Mouse (Mus musculus): ENCODE measurements around the gene Ccdc102a.

Gene Ccdc102a

DNA sequence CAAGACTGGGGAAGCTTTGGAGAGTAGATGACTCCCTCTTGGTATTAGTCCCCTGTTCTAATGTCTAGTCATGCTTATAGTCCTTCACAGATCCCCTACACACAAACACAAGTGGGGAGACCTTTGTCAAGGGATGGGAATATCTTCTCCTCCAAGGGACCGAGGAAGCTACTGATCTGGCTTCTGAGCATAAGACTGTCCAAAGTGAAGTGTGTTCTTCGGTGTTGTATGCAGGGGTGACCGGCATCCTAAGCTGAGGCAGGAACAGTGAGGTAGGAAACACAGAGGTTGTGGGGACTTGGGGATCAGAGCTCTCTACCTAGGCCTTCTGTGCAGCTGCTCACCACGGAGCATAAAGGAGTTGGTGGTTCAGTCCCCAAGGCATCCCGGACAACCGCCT, 4.3 kb upstream of the Ccdc102a start:
- DNase-seq (ENCODE audit: extremely low spot score, low spot score): no peak

DNA sequence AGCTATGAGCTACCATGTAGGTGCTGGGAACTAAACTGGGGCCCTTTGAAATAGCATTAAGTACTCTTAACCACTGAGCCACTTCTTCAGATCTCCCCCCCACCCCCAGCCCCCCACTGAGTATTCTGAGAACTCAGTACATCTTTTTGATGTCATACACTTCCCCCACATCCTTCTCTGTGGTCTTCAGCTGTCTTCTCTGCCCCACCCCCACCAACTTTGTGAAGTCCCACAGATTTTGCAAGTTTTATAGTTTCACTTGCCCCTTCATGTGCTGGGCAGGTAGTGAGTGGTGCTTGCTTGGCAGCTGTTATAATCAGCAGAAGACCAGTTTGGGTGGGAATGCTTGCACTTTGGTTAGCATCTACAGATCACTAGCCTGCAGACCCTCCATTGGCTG, 1.4 kb upstream of the Ccdc102a start:
- DNase-seq (ENCODE audit: extremely low spot score, low spot score): no peak

DNA sequence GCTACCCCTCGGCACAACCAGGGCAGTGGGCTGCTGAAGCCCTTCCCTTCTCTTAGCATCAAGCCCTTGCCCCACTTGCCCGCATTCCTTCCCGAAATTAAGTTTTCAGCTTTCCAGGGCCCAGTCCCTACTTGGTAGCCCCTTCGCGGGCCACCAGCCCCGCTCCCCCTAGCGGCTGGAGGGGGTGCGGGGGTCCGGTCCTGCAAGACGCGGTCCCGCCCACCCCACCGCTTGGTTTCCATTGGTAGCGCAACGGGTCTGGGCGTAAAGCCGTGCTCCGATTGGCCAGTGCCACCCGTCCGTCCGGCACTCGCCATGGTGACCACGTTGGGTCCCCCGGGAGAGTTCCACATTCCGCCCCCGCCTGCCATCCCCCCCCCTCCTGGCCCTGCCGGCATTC, 546 bp downstream of the Ccdc102a start:
- DNase-seq (ENCODE audit: extremely low spot score, low spot score): peak; percentile 97

DNA sequence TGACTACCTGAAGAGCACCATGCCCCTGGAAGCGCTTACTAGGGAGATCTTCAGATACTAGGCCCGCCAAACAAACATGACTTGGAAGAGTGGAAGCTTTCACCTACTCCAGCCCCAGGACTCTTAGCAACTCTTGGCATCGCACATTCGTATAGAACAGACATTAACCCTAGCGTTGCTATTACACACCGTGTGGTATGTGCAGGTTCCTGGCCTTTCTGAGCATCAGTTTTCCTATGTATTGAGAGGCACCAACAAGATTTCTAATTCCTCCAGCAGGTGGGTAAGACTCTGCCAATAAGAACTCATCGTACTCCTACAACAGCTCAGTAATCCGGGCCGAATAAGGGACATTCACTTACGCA, 956 bp downstream of the Ccdc102a start:
- DNase-seq (ENCODE audit: extremely low spot score, low spot score): no peak

DNA sequence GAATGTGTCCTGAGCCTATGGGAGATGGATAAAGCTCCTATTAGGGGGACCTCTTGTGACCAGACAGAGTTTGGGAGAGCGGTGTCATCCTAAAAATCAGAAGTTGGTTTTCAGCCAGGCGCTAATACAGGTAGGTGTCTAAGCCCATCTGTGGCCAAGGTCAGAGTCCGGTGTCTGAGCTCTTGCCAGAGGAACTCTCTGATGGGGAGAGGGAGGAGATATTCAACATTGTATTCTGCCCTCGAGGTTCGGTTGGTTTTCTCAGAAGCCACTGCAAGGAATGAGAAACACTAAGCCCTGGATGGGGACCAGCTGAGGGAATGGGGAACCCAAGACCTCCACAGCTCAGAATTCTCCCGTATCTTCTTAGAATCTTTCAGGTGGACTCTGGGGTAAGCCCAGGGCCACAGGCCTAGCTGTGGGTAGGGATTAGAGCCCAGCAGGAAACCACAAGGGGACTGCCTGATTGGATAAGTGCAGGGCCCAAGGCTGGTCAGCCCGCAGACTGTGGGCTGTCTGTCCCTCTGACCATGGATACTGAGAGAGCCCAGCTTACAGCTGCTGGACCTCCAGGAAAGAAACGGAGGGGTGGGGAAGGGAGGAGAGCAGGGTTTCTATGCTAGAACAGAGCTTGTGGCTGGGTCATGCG, 1.5 kb downstream of the Ccdc102a start:
- no peak for DNase-seq (ENCODE audit: extremely low spot score, low spot score)

DNA sequence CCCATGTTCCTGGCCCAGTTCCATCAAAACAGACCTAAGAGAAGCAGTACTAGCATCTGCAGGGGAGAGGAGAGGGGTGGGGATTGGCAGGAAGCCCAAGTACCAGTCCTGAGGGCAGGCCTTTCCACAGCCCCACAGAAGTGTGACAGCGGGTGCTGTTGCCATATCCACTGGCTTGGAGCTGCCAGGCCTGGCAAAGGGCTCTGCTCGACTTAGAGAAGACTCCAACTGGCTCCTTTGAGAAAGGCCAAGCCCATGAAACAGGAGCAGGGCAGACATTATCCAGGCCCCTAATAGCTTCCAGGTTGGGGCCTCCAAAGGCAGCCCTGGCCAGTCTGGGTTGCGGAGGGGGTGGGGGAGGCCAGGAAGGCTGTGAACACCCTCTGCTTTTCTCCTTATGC, 3.2 kb downstream of the Ccdc102a start:
- no peak for DNase-seq (ENCODE audit: extremely low spot score, low spot score)

DNA sequence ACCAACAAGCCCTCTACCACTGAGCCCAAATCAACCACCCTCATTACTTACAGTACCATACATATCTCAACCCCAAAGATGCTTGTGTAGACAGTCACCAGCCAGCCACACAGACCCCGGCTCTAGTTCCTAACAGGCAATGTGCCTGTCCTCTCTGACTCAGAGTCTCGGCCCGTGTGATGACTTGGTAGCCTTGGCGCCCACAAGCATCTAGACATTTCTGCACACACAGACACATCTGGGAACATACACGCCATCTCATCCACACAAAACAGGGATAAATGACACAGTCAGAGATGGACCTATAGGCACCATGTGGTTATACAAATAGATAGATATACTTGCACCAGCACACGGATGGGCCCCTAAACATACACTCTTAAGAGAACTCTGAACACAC, 3.6 kb downstream of the Ccdc102a start:
- no peak for DNase-seq (ENCODE audit: extremely low spot score, low spot score)

DNA sequence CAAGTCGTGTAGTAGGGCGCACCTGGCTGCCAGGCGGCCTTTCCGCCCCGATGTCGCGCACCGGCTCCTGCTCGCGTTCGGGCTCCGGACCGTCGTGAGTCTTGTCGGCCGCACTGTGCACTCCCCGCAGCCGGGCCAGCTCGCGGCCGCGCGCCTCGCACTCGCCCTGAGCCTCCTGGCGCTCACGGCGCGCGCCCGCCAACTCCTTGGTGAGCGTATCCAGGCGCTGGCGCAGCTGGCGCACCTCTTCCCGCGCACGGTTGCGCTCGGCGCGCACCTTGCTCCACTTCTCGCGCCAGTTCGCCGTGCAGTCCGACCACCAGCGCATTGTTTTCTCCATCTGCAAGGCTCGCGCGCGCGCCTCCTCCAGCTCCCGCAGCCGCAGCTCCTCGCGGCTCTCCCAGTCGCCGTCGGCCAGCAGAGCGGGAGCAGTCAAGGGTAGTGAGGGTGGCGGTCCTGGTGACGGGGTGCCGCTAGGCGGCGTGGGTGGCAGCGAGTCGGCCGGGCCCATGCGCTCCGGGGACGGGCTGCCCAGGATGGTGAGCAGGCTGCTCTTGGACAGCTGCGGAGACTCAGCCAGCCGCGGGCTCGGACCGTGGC, 4.7 kb downstream of the Ccdc102a start:
- DNase-seq (ENCODE audit: extremely low spot score, low spot score): peak; percentile 84

DNA sequence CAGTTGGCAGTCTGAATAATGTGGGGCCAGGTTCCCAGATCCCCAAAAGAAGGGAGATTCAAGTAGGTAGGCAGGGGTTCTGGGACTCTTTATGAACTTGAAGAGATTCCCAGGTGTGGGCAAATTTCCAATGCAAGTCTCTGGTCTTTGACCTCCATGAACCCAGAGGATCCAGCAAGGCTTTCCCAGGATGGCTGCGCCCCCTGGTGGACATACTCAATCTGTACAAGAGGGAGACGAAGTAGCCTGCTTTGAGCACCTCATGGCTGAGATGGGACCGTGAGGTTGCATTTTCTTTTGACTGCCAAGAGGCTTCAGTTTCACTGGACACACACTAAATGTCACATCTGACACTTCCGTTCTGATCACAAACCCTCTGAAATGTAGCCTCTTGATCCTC, 9.1 kb downstream of the Ccdc102a start:
- DNase-seq (ENCODE audit: extremely low spot score, low spot score): peak; percentile 88

DNA sequence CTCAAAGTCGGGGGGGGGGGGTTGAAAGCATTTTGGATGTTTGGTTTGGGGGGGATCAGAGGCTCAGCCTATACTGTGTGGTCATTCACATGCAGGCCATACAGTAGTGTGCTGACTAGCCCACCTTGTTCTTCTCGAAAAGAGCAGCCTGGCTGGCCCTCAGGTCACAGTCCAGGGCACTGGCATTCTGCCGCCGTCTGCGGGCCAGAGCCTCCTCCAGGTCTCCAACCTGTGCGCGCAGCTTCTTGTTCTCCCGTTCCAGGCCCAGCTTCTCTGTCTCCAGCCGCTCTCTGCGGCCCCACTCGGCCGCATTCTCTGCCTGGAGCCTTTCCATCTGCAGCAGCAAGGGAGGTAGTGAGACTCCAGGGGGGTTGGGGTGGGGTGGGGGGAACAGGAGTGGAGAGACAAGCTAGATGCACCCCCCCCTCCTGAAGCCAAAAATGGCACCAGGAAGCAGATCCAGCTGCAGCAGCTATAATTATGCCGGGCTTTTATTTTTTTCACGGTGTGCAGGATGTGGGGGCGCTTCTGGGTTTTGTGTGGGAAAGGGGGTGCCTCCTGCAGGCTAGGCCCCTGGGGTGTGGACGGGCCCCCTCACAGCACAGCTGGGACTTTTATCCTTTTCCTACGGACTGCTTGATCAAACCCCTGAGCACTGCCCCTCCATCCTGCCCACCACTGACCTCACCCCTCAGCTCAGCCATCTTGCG, 10.2 kb downstream of the Ccdc102a start:
- no peak for DNase-seq (ENCODE audit: extremely low spot score, low spot score)

DNA sequence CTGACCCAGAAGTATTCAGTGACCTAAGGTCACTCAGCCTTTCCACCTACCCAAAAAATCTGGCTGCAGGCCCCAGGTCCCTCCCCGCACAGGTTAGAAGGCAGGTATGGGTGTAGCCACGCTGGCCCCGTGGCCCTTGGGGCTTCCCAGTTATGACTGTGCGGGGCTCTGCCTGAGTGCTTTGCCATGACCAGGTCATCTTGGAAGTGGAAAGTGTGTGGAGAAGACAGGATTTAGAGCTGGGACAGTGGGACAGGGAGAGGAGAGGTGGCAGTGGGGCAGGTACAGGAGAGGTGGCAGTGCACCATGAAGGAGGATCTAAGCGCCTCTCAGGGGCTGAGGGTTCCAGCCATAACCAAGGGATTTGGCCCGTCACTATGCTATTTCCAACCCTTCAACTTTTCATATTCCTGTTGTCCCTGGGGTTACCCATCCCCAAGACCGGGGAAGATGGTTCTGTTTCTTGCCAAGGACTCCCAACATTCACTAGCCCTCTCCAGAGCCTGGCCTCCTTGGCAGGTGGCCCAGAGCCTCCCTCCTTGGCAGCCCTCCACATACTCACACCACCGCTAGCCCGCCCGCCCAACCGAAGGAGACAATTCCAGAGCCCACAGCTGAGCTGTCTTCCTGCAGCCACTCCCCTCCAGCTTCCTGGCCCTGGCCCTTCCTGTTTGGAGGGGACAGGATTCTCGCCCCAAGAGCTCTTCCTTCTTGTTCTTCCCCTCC, 13.3 kb downstream of the Ccdc102a start:
- no peak for DNase-seq (ENCODE audit: extremely low spot score, low spot score)

DNA sequence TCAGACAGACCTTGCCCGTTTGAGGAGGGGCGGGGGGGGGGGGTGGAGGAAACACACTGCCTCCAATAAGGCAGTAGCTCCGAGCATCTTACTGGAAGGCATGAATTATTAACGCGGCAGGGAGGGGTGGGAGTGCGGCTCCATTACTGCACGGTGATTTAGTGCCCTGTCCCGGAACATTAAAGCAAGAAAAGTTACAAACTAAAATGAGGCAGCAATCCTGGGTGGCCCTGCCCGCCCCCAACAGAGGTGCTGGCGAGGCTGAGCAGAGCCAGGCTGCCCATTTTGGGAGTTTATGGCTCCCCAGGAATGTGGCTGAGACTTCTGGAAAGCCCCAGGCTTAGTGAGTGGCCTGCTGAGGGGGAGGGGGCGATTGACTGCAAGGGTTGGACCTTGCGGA, 14.2 kb downstream of the Ccdc102a start:
- DNase-seq (ENCODE audit: extremely low spot score, low spot score): no peak

DNA sequence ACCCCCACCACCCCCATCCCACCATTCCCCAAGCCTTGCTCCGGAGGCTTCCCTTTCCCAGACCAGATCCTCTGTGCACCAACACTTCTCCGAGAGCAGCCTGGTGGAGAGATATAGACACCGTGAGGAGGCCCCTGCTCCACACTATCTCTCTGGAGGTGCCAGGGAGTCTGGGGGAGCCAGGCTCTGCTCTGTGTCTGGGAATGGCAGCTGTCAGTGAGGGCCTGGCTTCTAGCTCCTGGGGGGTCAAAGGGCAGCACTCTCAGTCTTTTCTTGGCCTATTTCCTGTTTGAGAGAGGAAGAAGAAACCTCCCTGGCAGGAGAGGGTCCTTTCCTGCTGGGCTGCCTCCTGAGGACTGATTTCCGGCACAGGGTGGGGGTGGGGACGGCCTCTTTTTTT, 16.9 kb downstream of the Ccdc102a start:
- DNase-seq (ENCODE audit: extremely low spot score, low spot score): peak; percentile 38

DNA sequence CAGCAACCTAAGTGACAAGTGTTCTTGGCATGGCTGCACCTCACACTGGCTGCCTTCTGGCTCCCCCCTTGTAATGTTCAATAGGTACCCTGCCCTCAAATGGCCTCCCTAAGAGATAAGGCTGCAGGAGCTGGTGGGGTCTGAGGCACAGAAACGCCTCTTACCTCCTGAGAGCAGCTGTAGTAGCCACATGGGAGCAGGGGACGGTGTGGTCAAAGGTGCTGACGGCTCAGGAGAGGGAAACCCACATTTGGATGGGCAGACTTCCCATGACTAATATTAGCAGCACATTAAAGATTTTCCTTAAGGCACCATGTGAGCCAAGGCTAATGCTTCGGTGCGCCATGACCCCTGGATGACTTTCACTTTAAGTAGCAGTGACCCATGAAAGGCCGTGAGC, 17.3 kb downstream of the Ccdc102a start:
- DNase-seq (ENCODE audit: extremely low spot score, low spot score): no peak

DNA sequence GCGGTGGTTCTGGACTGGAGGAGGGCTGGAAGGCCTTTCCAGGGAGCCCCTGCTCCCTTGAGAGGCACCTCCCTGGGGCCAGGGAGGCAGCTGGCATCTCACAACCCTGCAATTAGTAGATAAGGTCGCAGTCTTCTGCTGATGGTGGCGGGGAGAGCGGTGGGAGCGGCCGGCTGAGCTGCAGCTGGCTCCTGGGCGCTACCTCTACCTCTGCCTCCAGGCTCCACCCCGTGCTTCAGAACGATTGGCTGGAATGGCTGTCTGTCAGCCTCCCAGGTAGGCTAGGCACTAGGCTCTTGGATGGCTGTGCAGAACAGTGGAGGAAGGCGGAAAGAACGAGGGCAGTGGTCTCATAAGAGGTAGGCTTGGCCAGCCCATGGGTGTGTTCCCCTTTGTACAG, 18.6 kb downstream of the Ccdc102a start:
- DNase-seq (ENCODE audit: extremely low spot score, low spot score): no peak

DNA sequence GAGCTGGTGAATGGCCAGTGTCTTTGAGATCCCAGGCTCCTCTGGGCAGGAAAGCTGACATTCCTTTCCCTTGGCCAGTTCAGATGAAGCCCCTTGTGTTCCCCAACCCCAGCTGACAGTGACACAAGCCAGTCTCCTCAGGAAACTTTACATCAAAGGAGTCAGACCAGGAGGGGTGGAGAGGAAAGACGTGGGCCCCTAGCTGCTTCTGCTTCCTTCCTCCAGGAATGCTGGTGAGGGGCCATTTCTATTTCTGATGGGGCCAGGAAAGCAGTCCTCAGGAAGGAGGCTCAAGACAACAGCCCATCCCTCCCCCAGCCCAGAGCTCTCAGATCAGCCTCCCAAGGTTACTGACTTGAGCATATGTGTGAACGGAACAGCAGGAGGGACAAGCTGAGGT, 25.0 kb downstream of the Ccdc102a start:
- DNase-seq (ENCODE audit: extremely low spot score, low spot score): no peak

DNA sequence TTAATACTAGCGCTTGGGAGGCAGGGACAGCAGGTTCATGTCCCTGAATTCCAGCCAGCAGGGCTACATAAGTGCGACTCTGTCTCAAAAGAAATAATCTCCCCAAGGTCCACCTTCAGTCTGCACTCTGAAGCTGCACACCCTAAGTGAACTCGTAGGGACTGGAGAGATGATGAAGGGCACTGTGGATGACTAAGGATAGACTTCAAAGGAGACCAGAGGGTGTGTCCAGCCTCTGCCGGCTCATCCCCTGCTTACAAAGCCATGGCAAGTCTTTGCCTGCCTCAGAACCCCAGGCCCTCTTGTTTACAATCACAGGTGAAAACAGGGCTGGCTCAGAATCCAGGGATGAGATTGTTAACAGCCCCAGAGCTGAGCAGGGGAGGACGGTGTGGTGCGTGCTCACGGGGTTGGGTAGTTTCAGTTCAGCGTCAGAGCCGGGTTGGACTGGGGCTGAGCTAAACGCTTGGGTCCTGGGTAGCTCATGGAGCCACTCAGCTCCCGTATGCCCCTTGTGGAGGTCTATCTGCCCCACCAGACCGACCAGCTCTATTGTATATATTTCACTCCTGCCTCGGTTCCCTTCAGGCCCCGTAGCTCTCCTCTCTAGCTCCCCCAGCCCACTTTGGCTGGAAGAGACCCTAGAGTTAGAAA, 29.4 kb downstream of the Ccdc102a start:
- DNase-seq (ENCODE audit: extremely low spot score, low spot score): no peak

DNA sequence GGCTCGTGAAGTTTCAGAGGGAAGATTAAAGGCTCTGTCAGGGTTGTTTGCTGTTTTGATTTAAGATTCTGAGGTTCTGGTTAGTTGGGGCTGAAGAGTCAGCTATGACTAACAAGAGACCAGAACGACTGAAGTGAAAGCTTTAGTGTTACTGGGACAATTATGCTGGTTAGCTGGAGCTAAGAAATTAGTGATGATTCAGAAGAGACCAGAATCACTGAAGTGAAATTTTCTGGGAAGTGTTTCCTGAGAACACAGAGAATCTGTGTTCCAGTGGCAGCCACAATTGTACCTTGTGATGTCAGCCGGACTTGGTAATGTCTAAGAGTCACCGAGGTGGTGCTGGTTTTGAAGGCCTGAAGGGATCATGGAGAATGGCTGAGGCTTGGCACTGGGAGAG, 37.2 kb downstream of the Ccdc102a start:
- no peak for DNase-seq (ENCODE audit: extremely low spot score, low spot score)

DNA sequence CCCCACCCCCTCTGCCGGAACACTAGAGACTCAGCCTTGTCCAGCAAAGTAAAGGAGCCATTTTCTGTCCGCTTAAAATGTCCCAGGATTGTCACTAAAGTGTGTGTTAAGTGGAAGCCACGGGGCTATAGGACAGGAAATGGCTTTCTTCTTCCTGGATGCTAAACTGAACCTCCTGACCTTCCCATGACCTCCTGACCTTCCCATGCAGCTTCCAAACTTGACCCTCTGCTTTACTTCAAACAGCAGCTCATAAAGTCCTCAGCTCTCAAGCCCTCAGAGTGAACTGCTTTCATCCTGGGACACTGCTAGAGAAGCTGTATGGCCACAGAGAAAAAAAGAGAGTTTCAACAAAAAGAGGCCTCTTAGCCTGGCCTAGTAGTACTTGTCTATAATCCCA, 41.1 kb downstream of the Ccdc102a start:
- no peak for DNase-seq (ENCODE audit: extremely low spot score, low spot score)

DNA sequence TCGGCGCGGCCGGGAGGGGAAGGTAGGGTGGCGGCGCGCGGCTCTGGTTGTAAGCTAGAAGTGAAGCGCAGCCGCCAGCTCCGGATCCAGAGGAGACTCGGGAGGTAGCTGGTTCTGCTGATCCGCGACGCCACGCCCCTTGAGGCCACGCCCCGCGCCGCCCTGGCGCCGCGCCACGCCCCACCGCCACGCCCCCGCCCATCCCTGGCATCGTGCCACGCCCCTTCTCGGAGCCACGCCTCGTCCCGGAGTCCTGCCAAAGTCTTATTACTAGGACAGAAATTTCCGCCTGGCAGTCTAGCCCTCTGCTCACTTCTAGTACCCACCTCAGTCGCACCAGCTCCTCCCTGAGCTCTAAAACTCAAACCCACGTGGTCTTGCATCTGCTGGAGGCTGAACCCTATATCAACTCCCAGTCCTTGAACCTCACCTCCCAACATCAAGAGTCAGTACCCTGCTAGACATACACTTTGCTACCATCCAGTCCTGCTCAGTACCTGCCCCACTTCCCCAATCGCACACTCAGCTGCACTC, 41.6 kb downstream of the Ccdc102a start, which contains the start of gene Dok4:
Gene Dok4, minus strand, starts transcription at position 134 of the 534 bp plus-strand sequence.
- DNase-seq (ENCODE audit: extremely low spot score, low spot score): peak; percentile 95

DNA sequence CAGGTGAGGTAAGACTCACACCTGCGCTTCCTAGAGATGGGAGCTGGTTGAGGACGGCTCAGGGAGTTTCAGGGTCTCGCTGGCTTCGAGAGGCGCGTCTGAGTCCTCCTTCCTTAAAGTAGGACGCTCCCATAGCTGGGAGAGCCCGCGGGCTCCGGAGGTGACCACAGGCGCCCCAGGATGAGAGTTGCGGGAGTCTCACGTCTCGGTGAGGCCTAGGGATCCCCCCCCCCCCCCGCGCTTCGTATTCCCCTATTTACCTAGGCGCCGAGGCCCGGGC, 42.1 kb downstream of the Ccdc102a start:
- DNase-seq (ENCODE audit: extremely low spot score, low spot score): no peak
